Mouse (Mus musculus): ENCODE measurements around the gene Unc13a.

The Unc13a gene

GRCm38 (mm10) chr8:71625088-71625487 is 46.5 kb downstream of the Unc13a start:
- no peak for DNase-seq (ENCODE audit: low read depth, low spot score)

- no peak for DNase-seq (ENCODE audit: low read depth, low spot score)
These were observed 51.8 kb downstream of the Unc13a start for GRCm38 (mm10) chr8:71619786-71620185.

GRCm38 (mm10) chr8:71613418-71613817 is 58.1 kb downstream of the Unc13a start:
- no peak for DNase-seq (ENCODE audit: low read depth, low spot score)

- DNase-seq (ENCODE audit: low read depth, low spot score), result no peak
These were observed 59.4 kb downstream of the Unc13a start for GRCm38 (mm10) chr8:71612141-71612540.

GRCm38 (mm10) chr8:71610822-71611651 is 60.5 kb downstream of the Unc13a start, which contains the start of gene Colgalt1:
Colgalt1 (plus strand) TSS chr8:71610998.
- DNase-seq (ENCODE audit: low read depth, low spot score), result peak; percentile 96

GRCm38 (mm10) chr8:71604021-71604420 is 67.5 kb downstream of the Unc13a start:
- DNase-seq (ENCODE audit: low read depth, low spot score), result no peak

- DNase-seq (ENCODE audit: low read depth, low spot score), result no peak
These were observed 68.8 kb downstream of the Unc13a start for GRCm38 (mm10) chr8:71602666-71603334.

GRCm38 (mm10) chr8:71601939-71602665 is 69.5 kb downstream of the Unc13a start:
- DNase-seq (ENCODE audit: low read depth, low spot score), result no peak

- DNase-seq (ENCODE audit: low read depth, low spot score), result no peak
These were observed 72.7 kb downstream of the Unc13a start for GRCm38 (mm10) chr8:71598841-71599240.

GRCm38 (mm10) chr8:71598375-71598774 is 73.2 kb downstream of the Unc13a start:
- DNase-seq (ENCODE audit: low read depth, low spot score), result no peak

GRCm38 (mm10) chr8:71597451-71597850 is 74.1 kb downstream of the Unc13a start, which contains the start of gene Fam129c:
Fam129c (plus strand) TSS chr8:71597648.
- no peak for DNase-seq (ENCODE audit: low read depth, low spot score)

- DNase-seq (ENCODE audit: low read depth, low spot score), result no peak
These were observed 74.8 kb downstream of the Unc13a start for GRCm38 (mm10) chr8:71596798-71597197.

GRCm38 (mm10) chr8:71596384-71596783 is 75.2 kb downstream of the Unc13a start:
- DNase-seq (ENCODE audit: low read depth, low spot score), result no peak

GRCm38 (mm10) chr8:71595862-71596261 is 75.7 kb downstream of the Unc13a start:
- peak; percentile 55 for DNase-seq (ENCODE audit: low read depth, low spot score)

- no peak for DNase-seq (ENCODE audit: low read depth, low spot score)
These were observed 77.2 kb downstream of the Unc13a start for GRCm38 (mm10) chr8:71594324-71594722.

GRCm38 (mm10) chr8:71593556-71594323 is 77.8 kb downstream of the Unc13a start:
- DNase-seq (ENCODE audit: low read depth, low spot score), result no peak

GRCm38 (mm10) chr8:71592374-71593170 is 79.0 kb downstream of the Unc13a start:
- no peak for DNase-seq (ENCODE audit: low read depth, low spot score)

GRCm38 (mm10) chr8:71591471-71592373 is 79.8 kb downstream of the Unc13a start, which contains the start of gene Pgls:
Pgls (plus strand) TSS chr8:71592176.
- peak; percentile 71 for DNase-seq (ENCODE audit: low read depth, low spot score)

GRCm38 (mm10) chr8:71591017-71591416 is 80.5 kb downstream of the Unc13a start:
- DNase-seq (ENCODE audit: low read depth, low spot score), result no peak
